Mouse (Mus musculus): ENCODE measurements at regions not wholly inside any gene's neighbourhood (a gene's known extent, or its start where the extent isn't known, plus 50 kb on each side); places are given as distances from the start of the nearest gene placed in this dataset.

DNA sequence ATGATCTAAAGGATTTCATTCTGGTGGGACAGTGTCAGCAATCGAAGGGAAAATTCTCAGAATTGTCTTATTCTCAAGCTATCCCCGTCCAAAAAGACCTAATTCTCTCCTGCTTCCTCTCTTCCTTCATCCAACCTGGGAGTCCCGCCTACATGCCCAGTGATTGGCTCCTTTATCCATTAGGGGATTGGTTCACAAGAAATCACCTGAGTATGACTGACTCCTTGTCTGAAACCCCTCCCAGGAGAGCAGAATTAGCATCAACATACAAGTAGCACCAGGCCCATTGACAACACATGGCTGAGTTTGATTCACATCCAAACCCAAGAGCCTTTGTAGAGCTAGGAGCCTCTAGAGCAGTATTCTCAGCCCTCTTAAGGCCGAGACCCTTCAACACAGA is 148.9 kb downstream of the Zfp706 start:
- CTCF ChIA-PET, result no interaction called here

DNA sequence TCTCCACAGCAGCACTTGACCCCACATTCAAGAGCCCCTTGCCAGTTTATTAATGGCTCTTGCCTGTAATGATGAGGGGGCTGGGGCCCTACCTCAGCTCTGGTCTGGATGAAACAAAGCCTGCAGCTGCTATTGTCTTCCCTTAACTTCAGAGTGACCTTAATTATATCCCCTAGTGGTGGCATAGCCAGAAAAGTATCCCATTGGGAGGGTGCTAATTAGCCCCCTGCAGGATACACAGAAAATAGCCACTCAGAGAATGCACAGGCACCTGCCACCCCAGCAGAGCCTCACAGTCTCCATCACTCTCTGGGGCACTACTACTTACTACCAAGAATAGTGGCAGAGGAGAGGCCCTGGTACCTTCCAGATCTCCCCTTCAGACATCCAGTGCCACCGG is 150.0 kb downstream of the Zfp706 start:
- CTCF ChIA-PET, result interaction anchor here (0.6 kb wide), 1 partner anchor 161 kb away, joined by 7 read pairs; no protein-coding TSS in a partner anchor

DNA sequence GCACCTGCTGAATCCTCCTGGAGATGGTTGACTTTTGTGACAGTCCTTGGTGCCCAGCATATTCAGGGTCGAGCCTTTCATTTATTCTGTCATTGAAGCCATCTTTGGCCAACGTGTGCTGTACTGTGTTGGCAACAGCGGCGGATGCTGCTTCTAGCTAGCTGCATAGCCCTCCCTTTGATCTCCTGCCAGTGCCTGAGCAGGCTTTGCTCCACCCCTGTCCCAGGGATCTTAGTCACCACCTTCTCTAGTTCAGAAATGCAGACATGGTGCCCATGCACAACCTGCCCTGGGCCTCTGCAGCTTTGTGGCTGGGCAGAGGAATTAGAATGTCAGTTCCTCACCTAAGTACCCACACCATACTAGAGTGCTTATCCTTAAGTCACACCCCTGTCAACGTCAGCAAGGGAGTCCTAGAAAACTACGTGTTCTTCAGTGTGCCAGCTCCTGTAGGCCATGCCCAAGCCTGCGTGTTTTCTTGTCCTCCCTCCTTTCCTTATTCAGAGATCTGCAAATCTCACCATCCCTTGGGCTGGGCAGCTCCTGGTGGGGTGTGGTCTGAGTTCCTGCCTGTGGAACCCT is 151.9 kb downstream of the Zfp706 start:
- CTCF ChIA-PET, result no interaction called here

DNA sequence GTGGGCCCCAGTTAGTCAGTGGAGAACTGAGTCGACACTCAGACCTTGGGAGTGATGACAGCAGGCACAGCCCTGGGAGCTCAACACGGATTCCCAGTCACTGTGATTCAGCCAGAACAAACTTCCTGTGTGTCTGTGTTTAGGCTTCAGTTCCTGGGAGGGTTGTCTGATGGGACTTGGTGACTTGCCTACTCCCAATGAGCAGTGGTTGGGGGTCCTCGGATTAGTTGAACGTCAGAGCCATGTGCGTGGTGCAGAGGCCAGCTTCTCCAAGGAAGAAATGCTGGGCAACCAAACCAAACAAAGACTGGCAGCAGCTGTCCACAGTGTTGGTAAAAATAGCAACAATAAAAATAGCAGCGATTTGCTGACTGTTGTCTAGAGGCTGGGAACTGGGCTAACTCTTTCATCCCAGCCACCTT is 152.7 kb downstream of the Zfp706 start:
- CTCF ChIA-PET, result no interaction called here

DNA sequence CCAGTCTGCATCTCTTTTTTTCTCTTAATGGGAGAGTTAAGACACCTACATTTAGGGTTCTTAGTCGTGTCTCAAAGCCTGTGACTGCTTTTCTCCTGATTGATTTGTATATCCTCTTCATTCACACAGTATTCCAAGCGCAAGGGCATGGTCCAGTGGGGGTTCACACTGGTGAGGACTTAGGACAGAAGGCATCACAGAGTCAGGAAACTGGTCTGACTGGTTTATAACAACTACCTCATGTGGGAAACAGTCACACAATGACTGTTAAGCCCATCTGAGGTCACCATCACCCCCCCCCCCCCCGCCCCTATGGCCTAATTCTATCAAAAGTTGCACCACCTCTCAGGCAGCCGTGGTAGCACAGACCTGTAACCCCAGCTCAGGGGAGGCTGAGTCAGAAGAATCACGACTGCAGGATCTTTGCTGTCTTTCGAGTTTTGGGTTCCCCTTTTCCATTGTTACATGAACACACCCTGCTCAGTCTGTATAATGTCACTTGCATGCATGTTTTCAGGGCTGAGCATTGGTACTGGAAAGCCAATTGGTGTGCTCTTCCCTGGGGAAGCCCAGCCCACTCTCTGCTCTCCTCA is 155.2 kb downstream of the Zfp706 start:
- CTCF ChIA-PET, result interaction anchor here (0.5 kb wide), 1 partner anchor 1791 kb away, joined by 3 read pairs; no protein-coding TSS in a partner anchor

DNA sequence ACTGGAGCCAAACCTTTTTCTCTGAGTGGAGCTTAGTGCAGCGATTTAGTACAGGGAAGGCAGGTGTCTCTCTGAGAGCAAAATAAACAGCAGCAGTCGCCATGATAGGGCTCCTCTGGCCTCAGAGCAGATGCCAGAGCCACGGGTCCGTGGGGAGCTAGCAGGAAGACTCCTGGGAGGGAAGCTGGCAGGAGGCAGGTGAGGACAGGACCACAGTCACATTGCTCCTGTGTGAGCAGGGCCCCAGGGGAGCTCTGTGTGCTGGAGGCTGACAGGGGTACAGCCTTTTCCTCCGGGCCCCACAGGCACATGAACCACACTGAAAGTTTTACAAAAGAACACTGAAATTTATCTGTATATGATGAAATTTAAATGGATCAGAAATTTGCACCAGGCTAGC is 159.3 kb downstream of the Zfp706 start:
- CTCF ChIA-PET, result interaction anchor here (0.6 kb wide), 1 partner anchor 62 kb away, joined by 3 read pairs; no protein-coding TSS in a partner anchor

DNA sequence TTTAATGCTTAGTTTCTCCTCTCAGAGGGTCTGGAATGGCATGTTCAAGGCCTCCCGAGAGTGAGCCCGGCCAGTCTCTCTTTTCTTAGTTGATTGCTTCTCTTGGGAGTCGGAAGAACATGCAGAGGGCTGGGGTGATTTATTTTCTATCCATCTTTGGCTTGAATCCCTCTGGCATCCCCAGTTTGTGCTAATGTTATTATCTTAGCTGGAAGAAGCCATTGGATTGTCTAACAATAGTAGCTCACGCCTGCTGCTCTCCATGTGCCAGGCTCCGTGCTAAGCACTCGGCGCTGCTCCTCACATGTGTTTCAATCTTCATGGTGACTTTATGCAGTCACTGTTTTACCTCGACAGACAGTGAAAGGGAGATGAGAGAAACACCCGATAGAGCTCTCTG is 160.8 kb downstream of the Zfp706 start:
- CTCF ChIA-PET, result no interaction called here
